Mouse (Mus musculus): ENCODE measurements around the gene Tm9sf2. TPM values are rescaled to one million over a fixed set of nuclear protein-coding genes. Genes with fewer than 3 reads are reported as not detected.
A peak's percentile ranks its signal among the peaks of the same experiment; 100 is the strongest.
"Not testable (repeated sequence)": the region's sequence is repeated elsewhere in the genome, so short reads cannot be mapped to it uniquely, and the experiment has no call there.

Gene Tm9sf2
- 191 and 195 TPM in 2 replicates for polyA plus RNA-seq (2014; fragmentation: Nextera tagmentation; extraction: Ambion mirVana)

GRCm38 (mm10) chr14:122106822-122107468 lies at the start of gene Tm9sf2:
Gene Tm9sf2 (plus strand): TSS chr14:122107038.
- Histone ChIP-seq H3K9ac (ENCODE audit: low read length) (peak within 1 kb of the TSS; percentile 96), H3K4me1 (replicated peaks; ENCODE audit: control insufficient read depth, insufficient read depth, low read length) (peaks cover 26% of the 10 kb centered on the region), H3K27ac (ENCODE audit: low read depth) (peak within 1 kb of the TSS; percentile 95), H3K36me3 (ENCODE audit: control insufficient read depth, insufficient read depth, low read length) (0 out of 2 replicates have a peak, but pooled peaks cover 8% of the 10 kb centered on the region), H3K4me3 (ENCODE audit: low read depth, low read length) (peak within 1 kb of the TSS; percentile 99), H3K9me3 (ENCODE audit: control insufficient read depth, low read length) (no peaks in the 10 kb centered on the region), H3K27me3 (replicated peaks; ENCODE audit: control insufficient read depth, insufficient read depth, low read length) (no peaks in the 10 kb centered on the region), H3K4me2 (ENCODE audit: low read length) (peak within 1 kb of the TSS; percentile 84)
- peak; percentile 87 for DNase-seq (ENCODE audit: low spot score)
- peak; percentile 93 for ATAC-seq (replicated peaks; ENCODE audit: low FRiP score, low TSS enrichment, low read depth)
- WGBS, result under 1% methylated on average over 74 of the region's 76 CpGs

DNA sequence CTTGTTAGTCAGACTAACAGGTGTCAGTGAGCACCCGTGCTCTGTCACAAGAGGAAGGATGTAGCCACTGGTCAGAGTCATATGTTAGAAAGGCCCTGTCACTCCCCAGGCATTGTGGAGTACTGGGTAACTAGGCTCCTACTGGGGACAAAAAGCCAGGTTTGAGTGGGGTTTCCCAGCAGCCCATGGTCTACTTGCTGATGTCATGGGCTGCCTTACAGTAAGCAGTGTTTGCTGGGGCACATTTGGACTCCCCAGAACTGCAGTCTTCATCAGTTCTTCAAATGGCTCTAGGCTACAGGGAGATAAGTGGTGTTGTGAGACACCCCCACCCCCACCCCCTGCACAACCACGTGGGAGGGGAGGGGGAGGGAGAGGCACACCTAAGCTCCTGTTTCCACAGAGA lies 48.9 kb upstream of the Tm9sf2 start:
- Histone ChIP-seq H3K36me3 (ENCODE audit: control insufficient read depth, insufficient read depth, low read length) (no peaks in the 10 kb centered on the region), H3K27ac (ENCODE audit: low read depth) (no peak overlapping the region), H3K9me3 (ENCODE audit: control insufficient read depth, low read length) (no peaks in the 10 kb centered on the region), H3K4me1 (replicated peaks; ENCODE audit: control insufficient read depth, insufficient read depth, low read length) (no peaks in the 10 kb centered on the region), H3K4me3 (ENCODE audit: low read depth, low read length) (no peak overlapping the region), H3K9ac (ENCODE audit: low read length) (no peak overlapping the region), H3K4me2 (ENCODE audit: low read length) (no peak overlapping the region), H3K27me3 (replicated peaks; ENCODE audit: control insufficient read depth, insufficient read depth, low read length) (no peaks in the 10 kb centered on the region)
- ATAC-seq (replicated peaks; ENCODE audit: low FRiP score, low TSS enrichment, low read depth) (no peak), DNase-seq (ENCODE audit: low spot score) (no peak)
- 23% methylated on average over 2 of the region's 2 CpGs for WGBS

DNA sequence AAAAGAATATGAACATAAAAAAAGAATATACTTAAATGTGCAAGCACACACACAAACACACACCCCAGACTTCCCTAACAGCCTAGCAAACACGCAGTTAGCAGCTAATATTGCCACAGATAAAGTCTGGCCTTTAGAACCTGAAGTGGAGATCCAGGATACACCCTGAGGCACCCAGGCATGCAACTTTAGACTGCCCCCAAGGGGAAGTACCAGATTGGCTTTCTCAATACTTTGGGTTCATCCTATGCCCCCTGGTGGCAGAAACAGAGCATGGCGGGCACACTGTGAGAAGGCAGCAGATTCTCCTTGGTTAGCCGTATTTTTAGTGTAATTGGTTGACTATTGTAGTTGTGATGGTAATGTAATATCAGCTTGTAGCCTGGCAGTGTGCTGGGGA lies 46.2 kb upstream of the Tm9sf2 start:
- peak; percentile 90 for DNase-seq (ENCODE audit: low spot score)
- H3K27ac ChIP-seq (ENCODE audit: low read depth), result no peak overlapping the region
- no peaks in the 10 kb centered on the region for H3K4me1 ChIP-seq (replicated peaks; ENCODE audit: control insufficient read depth, insufficient read depth, low read length)
- 4% methylated on average over 3 of the region's 3 CpGs for WGBS
- H3K9me3 ChIP-seq (ENCODE audit: control insufficient read depth, low read length), result no peaks in the 10 kb centered on the region
- H3K4me2 ChIP-seq (ENCODE audit: low read length), result no peak overlapping the region
- no peak; the same call in 1 of the 2 replicates for ATAC-seq (replicated peaks; ENCODE audit: low FRiP score, low TSS enrichment, low read depth)
- H3K9ac ChIP-seq (ENCODE audit: low read length), result no peak overlapping the region
- no peak overlapping the region for H3K4me3 ChIP-seq (ENCODE audit: low read depth, low read length)
- no peaks in the 10 kb centered on the region for H3K36me3 ChIP-seq (ENCODE audit: control insufficient read depth, insufficient read depth, low read length)
- no peaks in the 10 kb centered on the region for H3K27me3 ChIP-seq (replicated peaks; ENCODE audit: control insufficient read depth, insufficient read depth, low read length)

DNA sequence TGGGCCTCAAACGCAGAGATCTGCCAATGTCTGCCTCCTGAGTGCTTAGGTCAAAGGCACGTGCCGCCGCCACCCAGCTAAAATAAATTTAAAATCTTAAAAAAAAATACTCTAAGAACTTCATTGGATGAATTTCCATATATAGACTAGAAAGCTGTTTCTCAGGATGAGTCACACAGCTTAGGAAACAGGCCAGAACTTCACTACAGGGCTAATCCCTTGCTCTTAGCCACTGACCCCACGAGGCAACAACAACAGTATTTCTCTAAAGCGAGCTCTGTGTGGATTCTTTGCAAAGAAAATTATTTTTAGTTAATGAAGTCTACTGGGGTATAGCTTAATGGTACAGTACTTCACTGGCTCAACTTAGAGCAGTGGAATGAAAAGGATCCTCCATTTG lies 45.5 kb upstream of the Tm9sf2 start:
- ATAC-seq (replicated peaks; ENCODE audit: low FRiP score, low TSS enrichment, low read depth) (no peak), DNase-seq (ENCODE audit: low spot score) (no peak)
- Histone ChIP-seq H3K9ac (ENCODE audit: low read length) (no peak overlapping the region), H3K27ac (ENCODE audit: low read depth) (no peak overlapping the region), H3K4me3 (ENCODE audit: low read depth, low read length) (no peak overlapping the region), H3K27me3 (replicated peaks; ENCODE audit: control insufficient read depth, insufficient read depth, low read length) (no peaks in the 10 kb centered on the region), H3K9me3 (ENCODE audit: control insufficient read depth, low read length) (no peaks in the 10 kb centered on the region), H3K4me2 (ENCODE audit: low read length) (no peak overlapping the region), H3K36me3 (ENCODE audit: control insufficient read depth, insufficient read depth, low read length) (no peaks in the 10 kb centered on the region), H3K4me1 (replicated peaks; ENCODE audit: control insufficient read depth, insufficient read depth, low read length) (no peaks in the 10 kb centered on the region)
- 78% methylated on average over 6 of the region's 6 CpGs for WGBS

- ATAC-seq (replicated peaks; ENCODE audit: low FRiP score, low TSS enrichment, low read depth), result no peak
- H3K4me1 ChIP-seq (replicated peaks; ENCODE audit: control insufficient read depth, insufficient read depth, low read length), result no peaks in the 10 kb centered on the region
- H3K9ac ChIP-seq (ENCODE audit: low read length), result no peak overlapping the region
- H3K36me3 ChIP-seq (ENCODE audit: control insufficient read depth, insufficient read depth, low read length), result no peaks in the 10 kb centered on the region
- WGBS, result 82% methylated on average over 10 of the region's 10 CpGs
- H3K4me2 ChIP-seq (ENCODE audit: low read length), result no peak overlapping the region
- H3K4me3 ChIP-seq (ENCODE audit: low read depth, low read length), result no peak overlapping the region
- H3K27me3 ChIP-seq (replicated peaks; ENCODE audit: control insufficient read depth, insufficient read depth, low read length), result no peaks in the 10 kb centered on the region
- no peak overlapping the region for H3K27ac ChIP-seq (ENCODE audit: low read depth)
- no peaks in the 10 kb centered on the region for H3K9me3 ChIP-seq (ENCODE audit: control insufficient read depth, low read length)
- no peak for DNase-seq (ENCODE audit: low spot score)
Observed at GRCm38 (mm10) chr14:122062411-122063090, 44.3 kb upstream of the Tm9sf2 start.

DNA sequence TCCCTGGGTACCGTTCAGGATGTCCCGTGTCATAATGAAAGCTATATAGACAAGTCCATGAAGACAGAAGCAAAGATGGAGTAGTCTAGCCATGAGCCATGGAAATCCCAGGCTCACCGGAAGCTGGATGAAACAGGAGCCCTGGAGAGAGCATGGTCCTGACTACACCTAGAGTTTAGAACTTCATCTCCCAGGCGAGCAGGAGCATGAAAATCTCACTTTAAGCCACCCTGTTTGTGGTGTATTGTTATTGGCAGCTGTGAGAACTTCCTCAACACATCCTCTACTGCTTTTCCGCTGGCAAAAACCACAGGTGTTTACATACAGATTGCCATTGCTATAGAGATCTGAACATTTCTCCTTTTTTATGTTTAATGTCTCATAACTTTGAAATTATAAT lies 43.2 kb upstream of the Tm9sf2 start:
- Histone ChIP-seq H3K27ac (ENCODE audit: low read depth) (no peak overlapping the region), H3K4me2 (ENCODE audit: low read length) (no peak overlapping the region), H3K4me3 (ENCODE audit: low read depth, low read length) (no peak overlapping the region), H3K36me3 (ENCODE audit: control insufficient read depth, insufficient read depth, low read length) (no peaks in the 10 kb centered on the region), H3K4me1 (replicated peaks; ENCODE audit: control insufficient read depth, insufficient read depth, low read length) (no peaks in the 10 kb centered on the region), H3K9me3 (ENCODE audit: control insufficient read depth, low read length) (no peaks in the 10 kb centered on the region), H3K27me3 (replicated peaks; ENCODE audit: control insufficient read depth, insufficient read depth, low read length) (no peaks in the 10 kb centered on the region), H3K9ac (ENCODE audit: low read length) (no peak overlapping the region)
- ATAC-seq (replicated peaks; ENCODE audit: low FRiP score, low TSS enrichment, low read depth) (no peak), DNase-seq (ENCODE audit: low spot score) (no peak)
- WGBS, result 78% methylated on average over 5 of the region's 5 CpGs

DNA sequence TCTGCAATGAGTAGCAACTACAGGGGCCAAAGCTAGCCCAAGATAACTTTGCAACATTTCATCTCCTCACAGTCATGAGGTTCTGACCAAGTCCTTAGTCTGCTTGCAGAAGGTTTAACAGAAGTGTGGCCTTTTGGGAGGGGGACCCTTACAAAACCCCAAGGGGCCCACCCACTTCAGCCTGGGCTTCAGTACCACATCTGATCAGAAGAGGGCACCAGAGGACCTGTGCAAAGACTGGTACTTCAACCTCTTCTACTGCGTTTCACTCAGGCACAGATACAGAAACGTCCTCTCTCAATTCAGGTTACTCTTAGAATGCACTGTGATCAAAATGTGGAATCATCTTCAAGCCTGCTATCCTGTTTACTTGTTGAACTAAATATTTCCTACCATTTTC lies 42.3 kb upstream of the Tm9sf2 start:
- ATAC-seq (replicated peaks; ENCODE audit: low FRiP score, low TSS enrichment, low read depth), result no peak
- H3K4me2 ChIP-seq (ENCODE audit: low read length), result no peak overlapping the region
- WGBS, result 2% methylated on average over 2 of the region's 2 CpGs
- H3K4me1 ChIP-seq (replicated peaks; ENCODE audit: control insufficient read depth, insufficient read depth, low read length), result no peaks in the 10 kb centered on the region
- no peaks in the 10 kb centered on the region for H3K36me3 ChIP-seq (ENCODE audit: control insufficient read depth, insufficient read depth, low read length)
- no peak overlapping the region for H3K9ac ChIP-seq (ENCODE audit: low read length)
- no peak overlapping the region for H3K27ac ChIP-seq (ENCODE audit: low read depth)
- H3K9me3 ChIP-seq (ENCODE audit: control insufficient read depth, low read length), result no peaks in the 10 kb centered on the region
- DNase-seq (ENCODE audit: low spot score), result peak; percentile 89
- no peaks in the 10 kb centered on the region for H3K27me3 ChIP-seq (replicated peaks; ENCODE audit: control insufficient read depth, insufficient read depth, low read length)
- H3K4me3 ChIP-seq (ENCODE audit: low read depth, low read length), result no peak overlapping the region

GRCm38 (mm10) chr14:122066243-122066642 lies 40.6 kb upstream of the Tm9sf2 start:
- DNase-seq (ENCODE audit: low spot score), result no peak
- Histone ChIP-seq H3K9ac (ENCODE audit: low read length) (no peak overlapping the region), H3K4me2 (ENCODE audit: low read length) (no peak overlapping the region), H3K4me1 (replicated peaks; ENCODE audit: control insufficient read depth, insufficient read depth, low read length) (no peaks in the 10 kb centered on the region), H3K4me3 (ENCODE audit: low read depth, low read length) (no peak overlapping the region), H3K27me3 (replicated peaks; ENCODE audit: control insufficient read depth, insufficient read depth, low read length) (no peaks in the 10 kb centered on the region), H3K9me3 (ENCODE audit: control insufficient read depth, low read length) (no peaks in the 10 kb centered on the region), H3K27ac (ENCODE audit: low read depth) (no peak overlapping the region), H3K36me3 (ENCODE audit: control insufficient read depth, insufficient read depth, low read length) (no peaks in the 10 kb centered on the region)
- WGBS, result 51% methylated on average over 4 of the region's 4 CpGs
- no peak for ATAC-seq (replicated peaks; ENCODE audit: low FRiP score, low TSS enrichment, low read depth)

DNA sequence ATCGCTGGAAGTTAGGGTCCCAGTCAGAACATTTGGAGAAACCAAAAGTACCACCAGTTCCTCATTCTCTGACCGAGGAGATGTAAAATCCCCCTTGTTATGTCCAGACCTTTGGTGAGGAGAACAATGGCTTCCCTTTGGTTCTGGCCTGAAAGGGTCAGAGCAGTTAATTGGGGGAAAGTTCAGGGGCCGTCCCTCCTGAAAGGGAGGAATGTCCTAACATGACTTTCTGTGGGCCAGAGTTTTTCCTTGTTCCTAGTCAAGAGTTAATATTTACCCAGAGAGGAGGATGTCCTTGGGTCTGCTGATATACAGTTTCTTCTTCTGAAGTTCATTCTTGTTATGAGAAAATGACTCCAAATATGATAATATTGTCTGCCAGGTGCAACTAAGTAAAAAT lies 38.8 kb upstream of the Tm9sf2 start:
- H3K4me1 ChIP-seq (replicated peaks; ENCODE audit: control insufficient read depth, insufficient read depth, low read length); ATAC-seq (replicated peaks; ENCODE audit: low FRiP score, low TSS enrichment, low read depth); DNase-seq (ENCODE audit: low spot score); H3K27ac ChIP-seq (ENCODE audit: low read depth); H3K9me3 ChIP-seq (ENCODE audit: control insufficient read depth, low read length); H3K4me3 ChIP-seq (ENCODE audit: low read depth, low read length); H3K27me3 ChIP-seq (replicated peaks; ENCODE audit: control insufficient read depth, insufficient read depth, low read length); H3K36me3 ChIP-seq (ENCODE audit: control insufficient read depth, insufficient read depth, low read length); H3K9ac ChIP-seq (ENCODE audit: low read length); H3K4me2 ChIP-seq (ENCODE audit: low read length): not testable (repeated sequence)
- 66% methylated on average over 3 of the region's 3 CpGs for WGBS

Data from intestine, embryonic 14.5 days (tissue).